Mouse (Mus musculus) layer of hippocampus, adult 9-11 months (tissue): ENCODE results near the gene Il6st.
"Not testable (repeated sequence)": the region's sequence is repeated elsewhere in the genome, so short reads cannot be mapped to it uniquely, and the experiment has no call there.

ENCODE experiments used
- DNase-seq: peaks from one replicate; pipeline ENCODE4 v3.0.0; 2022

Gene Il6st

GRCm38 (mm10) chr13:112463868-112464625 lies at the start of gene Il6st:
Gene Il6st (plus strand): TSS chr13:112464070.
- DNase-seq: peak; percentile 96

GRCm38 (mm10) chr13:112415896-112416295 lies 48.0 kb upstream of the Il6st start:
- DNase-seq: no peak

GRCm38 (mm10) chr13:112416410-112417162 lies 47.3 kb upstream of the Il6st start:
- DNase-seq: no peak

GRCm38 (mm10) chr13:112417163-112417523 lies 46.7 kb upstream of the Il6st start:
- DNase-seq: no peak

GRCm38 (mm10) chr13:112417861-112418423 lies 45.9 kb upstream of the Il6st start:
- no peak for DNase-seq

GRCm38 (mm10) chr13:112418595-112418994 lies 45.3 kb upstream of the Il6st start:
- no peak for DNase-seq

- no peak for DNase-seq
Observed at GRCm38 (mm10) chr13:112424212-112424611, 39.7 kb upstream of the Il6st start.

GRCm38 (mm10) chr13:112424635-112425034 lies 39.2 kb upstream of the Il6st start:
- DNase-seq: no peak

GRCm38 (mm10) chr13:112425181-112425654 lies 38.7 kb upstream of the Il6st start:
- DNase-seq: no peak

GRCm38 (mm10) chr13:112426265-112427135 lies 37.4 kb upstream of the Il6st start:
- DNase-seq: no peak

- not testable (repeated sequence) for DNase-seq
Observed at GRCm38 (mm10) chr13:112427136-112427470, 36.8 kb upstream of the Il6st start.

- DNase-seq: no peak
Observed at GRCm38 (mm10) chr13:112427521-112427920, 36.3 kb upstream of the Il6st start.

- peak; percentile 64 for DNase-seq
Observed at GRCm38 (mm10) chr13:112433271-112433670, 30.6 kb upstream of the Il6st start.

GRCm38 (mm10) chr13:112435241-112436075 lies 28.4 kb upstream of the Il6st start:
- no peak for DNase-seq

GRCm38 (mm10) chr13:112436288-112436687 lies 27.6 kb upstream of the Il6st start:
- no peak for DNase-seq

- no peak for DNase-seq
Observed at GRCm38 (mm10) chr13:112438001-112438868, 25.6 kb upstream of the Il6st start.

- DNase-seq: peak; percentile 43
Observed at GRCm38 (mm10) chr13:112439105-112439818, 24.6 kb upstream of the Il6st start.

- peak; percentile 91 for DNase-seq
Observed at GRCm38 (mm10) chr13:112439917-112440361, 23.9 kb upstream of the Il6st start.

GRCm38 (mm10) chr13:112440668-112441067 lies 23.2 kb upstream of the Il6st start:
- DNase-seq: no peak
